ENCODE assay signal across 13 mouse cellular contexts in genomic region chr10:24373957-24374356, GRCm38 (mm10).
A peak's percentile ranks its signal among the peaks of the same experiment; 100 is the strongest.
DNase-seq lines count a peak whose midpoint lies in the region; ATAC-seq and TF ChIP-seq lines count a peak whose summit lies in the region.
"Had no signal": no experiment of that assay in that cellular context is flagged by ENCODE, and none has a peak within 500 bp of the region (broad histone marks: within the 10 kb centered on the region; RNA-seq: fewer than 3 reads in every experiment).

No protein-coding gene starts in this region.

- H3K9ac ChIP-seq in heart, postnatal 0 days (replicated peaks; ENCODE audit: low read depth, low read length): no peak overlapping the region
- H3K9ac ChIP-seq in heart, adult 2 months (ENCODE audit: low read depth, low read length): no peak overlapping the region
- H3K9ac ChIP-seq in lung, embryonic 14.5 days: no peak overlapping the region
- H3K9ac ChIP-seq: neural tube, embryonic 13.5 days had no signal

- peak; percentile 17 for DNase-seq in heart, postnatal 0 days (ENCODE audit: low spot score)
- DNase-seq in heart, adult 2 months: no peak
- peak; percentile 78 for DNase-seq in lung, embryonic 14.5 days
- no peak for DNase-seq in lung, postnatal 4 days
- DNase-seq in Muller cell, postnatal 12 days (ENCODE audit: inconsistent ontology term): peak; percentile 53
- peak; percentile 45 for DNase-seq in kidney, postnatal 14 days
- DNase-seq: cerebellum, adult 9-11 months; heart, postnatal 36 days; thymus, postnatal 4 days had no signal

- no peak overlapping the region for H3K4me3 ChIP-seq in heart, postnatal 0 days (ENCODE audit: low read depth, low read length)
- H3K4me3 ChIP-seq in heart, adult 2 months: no peak overlapping the region
- H3K4me3 ChIP-seq in lung, embryonic 14.5 days (ENCODE audit: low read depth, low read length): no peak overlapping the region
- H3K4me3 ChIP-seq: neural tube, embryonic 13.5 days had no signal

- H3K79me2 ChIP-seq in heart, adult 2 months (replicated peaks; ENCODE audit: control insufficient read depth, insufficient read depth, low read length): no peaks in the 10 kb centered on the region

- H3K27ac ChIP-seq in heart, postnatal 0 days (ENCODE audit: low read depth): no peak overlapping the region; the same call in 1 of the 2 replicates
- no peak overlapping the region for H3K27ac ChIP-seq in heart, adult 2 months
- H3K27ac ChIP-seq in lung, embryonic 14.5 days (ENCODE audit: low read depth): no peak overlapping the region
- H3K27ac ChIP-seq: neural tube, embryonic 13.5 days had no signal

- no peak for TF ChIP-seq CTCF in heart, postnatal 0 days (IDR thresholded peaks at IDR 0.05; ENCODE audit: low read depth)
- no peak for TF ChIP-seq CTCF in heart, adult 2 months (IDR thresholded peaks at IDR 0.05)
- no peak for TF ChIP-seq CTCF in lung, embryonic 14.5 days (IDR thresholded peaks at IDR 0.05; ENCODE audit: low read depth)

- no peak for TF ChIP-seq POLR2A in heart, adult 2 months (IDR thresholded peaks at IDR 0.05; ENCODE audit: insufficient read depth, low read depth, low read length)

- no peaks in the 10 kb centered on the region for H3K27me3 ChIP-seq in heart, postnatal 0 days (ENCODE audit: control insufficient read depth, insufficient read depth, low read length)
- no peaks in the 10 kb centered on the region for H3K27me3 ChIP-seq in heart, adult 2 months (ENCODE audit: control insufficient read depth, insufficient read depth, low read length)
- H3K27me3 ChIP-seq in lung, embryonic 14.5 days (ENCODE audit: insufficient read depth, low read length): no peaks in the 10 kb centered on the region
- H3K27me3 ChIP-seq: neural tube, embryonic 13.5 days had no signal

- no peak for ATAC-seq in heart, postnatal 0 days (ENCODE audit: insufficient read depth, low read depth)
- ATAC-seq in lung, embryonic 14.5 days (ENCODE audit: insufficient read depth): peak; percentile 68
- ATAC-seq in megakaryocyte-erythroid progenitor cell, adult 5-6 weeks (replicated peaks; ENCODE audit: low FRiP score, low TSS enrichment, poor library complexity, severe bottlenecking): no peak
- ATAC-seq: midbrain, embryonic 16.5 days had no signal

- H3K36me3 ChIP-seq in heart, postnatal 0 days (replicated peaks; ENCODE audit: control insufficient read depth, insufficient read depth, low read length): no peaks in the 10 kb centered on the region
- no peaks in the 10 kb centered on the region for H3K36me3 ChIP-seq in heart, adult 2 months (ENCODE audit: control insufficient read depth, insufficient read depth, low read length)
- H3K36me3 ChIP-seq in lung, embryonic 14.5 days (ENCODE audit: insufficient read depth): no peaks in the 10 kb centered on the region
- H3K36me3 ChIP-seq: neural tube, embryonic 13.5 days had no signal

- 33% methylated on average over 6 of the region's 6 CpGs for WGBS in heart, postnatal 0 days
- WGBS in heart, adult 2 months: 26% methylated on average over 6 of the region's 6 CpGs
- WGBS in lung, embryonic 14.5 days: 29% methylated on average over 6 of the region's 6 CpGs

- H3K4me1 ChIP-seq in heart, postnatal 0 days (ENCODE audit: control insufficient read depth, insufficient read depth): no peaks in the 10 kb centered on the region
- H3K4me1 ChIP-seq in heart, adult 2 months (ENCODE audit: control insufficient read depth, insufficient read depth, low read length): no peaks in the 10 kb centered on the region
- H3K4me1 ChIP-seq in lung, embryonic 14.5 days (ENCODE audit: insufficient read depth): peaks cover 4% of the 10 kb centered on the region; the same call in 1 of the 2 replicates
- H3K4me1 ChIP-seq: neural tube, embryonic 13.5 days had no signal

- H3K4me2 ChIP-seq in heart, postnatal 0 days (ENCODE audit: low read depth, low read length): no peak overlapping the region
- H3K4me2 ChIP-seq in lung, embryonic 14.5 days: no peak overlapping the region
- H3K4me2 ChIP-seq: liver, embryonic 11.5 days; neural tube, embryonic 13.5 days had no signal

- intact Hi-C loops in heart, adult 2 months (cut with DNase I): no loop called here

- no peaks in the 10 kb centered on the region for H3K9me3 ChIP-seq in heart, postnatal 0 days (replicated peaks; ENCODE audit: control insufficient read depth, low read length)
- H3K9me3 ChIP-seq in lung, embryonic 14.5 days (ENCODE audit: low read depth, low read length): no peaks in the 10 kb centered on the region
- H3K9me3 ChIP-seq: neural tube, embryonic 13.5 days had no signal

- no peak for TF ChIP-seq EP300 in heart, postnatal 0 days (IDR thresholded peaks at IDR 0.05; ENCODE audit: low read depth)
- no peak for TF ChIP-seq EP300 in heart, adult 2 months (IDR thresholded peaks at IDR 0.05; ENCODE audit: insufficient read depth, low read depth, low read length)

Comparison
In these comparisons a context has a peak if more than half of its experiments do, and no peak if none do; other contexts are left out.
1. DNase-seq: peak in heart, postnatal 0 days (single experiment), lung, embryonic 14.5 days (single experiment), Muller cell, postnatal 12 days (single experiment) and kidney, postnatal 14 days (single experiment); none in heart, adult 2 months (0 of 2) and lung, postnatal 4 days (0 of 2).